Mouse (Mus musculus) natural killer cell, adult 2 months (primary cell): ENCODE measurements around the gene Wdr83os.
"Not testable (repeated sequence)": the region's sequence is repeated elsewhere in the genome, so short reads cannot be mapped to it uniquely, and the experiment has no call there.

Source experiments
- DNase-seq, 2 experiments: peaks; one replicate each; pipeline ENCODE4 v3.0.0; 2022; ENCODE audit warnings: low spot score in 2 of 2

The Wdr83os gene

GRCm38 (mm10) chr8:85119052-85119981 is 38.8 kb downstream of the Wdr83os start:
- peak; percentile 30 to 42 for DNase-seq

DNA sequence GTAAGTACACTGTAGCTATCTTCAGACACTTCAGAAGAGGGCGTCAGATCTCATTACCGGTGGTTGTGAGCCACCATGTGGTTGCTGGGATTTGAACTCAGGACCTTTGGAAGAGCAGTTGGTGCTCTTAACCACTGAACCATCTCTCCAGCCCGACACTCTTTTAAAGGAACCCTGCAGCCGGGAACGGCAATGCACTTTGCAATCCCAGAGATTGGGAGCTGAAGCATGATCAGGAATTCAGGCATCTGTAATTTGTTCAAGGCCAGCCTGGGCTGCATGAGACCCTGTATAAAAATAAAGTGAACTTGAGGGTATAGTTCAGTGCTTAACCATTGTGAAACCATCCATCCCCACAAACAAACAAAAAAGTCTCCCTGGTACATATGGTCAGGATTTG is 39.7 kb downstream of the Wdr83os start:
- not testable (repeated sequence) for DNase-seq

DNA sequence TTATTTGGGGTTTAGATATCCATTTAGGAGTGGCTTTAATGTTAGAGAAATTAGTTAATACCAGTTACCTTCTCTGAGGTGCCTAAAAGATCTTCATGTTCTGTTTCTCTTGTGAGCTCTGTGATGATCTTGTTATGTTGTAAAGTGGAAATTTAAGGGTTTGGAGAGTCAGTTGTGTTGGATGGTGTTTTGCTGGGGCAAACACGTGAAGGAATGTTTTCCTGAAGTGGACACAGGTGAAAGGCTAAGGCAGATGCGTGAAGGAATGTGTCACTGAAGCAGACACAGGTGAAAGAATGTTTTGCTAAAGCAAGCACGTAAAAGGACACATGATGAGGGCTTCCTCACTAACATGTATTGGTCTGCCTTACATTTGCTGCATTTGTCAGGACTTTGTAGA is 42.5 kb downstream of the Wdr83os start, which contains the start of gene Zfp791:
TSS of gene Zfp791 (minus strand) at position 101 of the 400 bp plus-strand sequence.
- DNase-seq = no peak

DNA sequence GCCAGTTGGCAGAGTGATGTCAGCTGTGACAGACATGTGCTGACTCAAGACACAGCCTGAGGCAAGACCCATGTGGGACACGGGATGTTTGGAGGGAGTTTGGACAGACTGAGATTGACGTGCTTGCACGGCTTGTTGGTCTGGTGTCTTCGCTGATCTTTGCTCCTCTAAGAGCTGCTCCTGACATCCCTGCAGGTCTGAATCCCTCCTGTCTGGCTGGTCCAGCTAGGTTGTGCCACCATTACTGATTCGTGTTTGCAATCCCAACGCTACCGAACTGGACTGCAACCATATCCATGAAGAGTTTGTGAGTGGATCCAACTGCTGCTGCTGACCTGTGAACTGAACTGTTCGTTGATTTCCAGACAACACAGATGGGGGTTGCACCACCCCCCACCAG is 43.2 kb downstream of the Wdr83os start:
- no peak for DNase-seq
